Mouse (Mus musculus) right cerebral cortex, adult 2 months (tissue): Measurements from ENCODE around the gene Ccp110.
A peak's percentile ranks its signal among the peaks of the same experiment; 100 is the strongest.

Experiments
- DNase-seq, 2 experiments: peaks; one replicate each; pipeline ENCODE4 v3.0.0; 2021 to 2022; ENCODE audit warnings: low spot score in 2 of 2

The Ccp110 gene

GRCm38 (mm10) chr7:118769208-118769607, 56.9 kb downstream of the Ccp110 start:
- no peak for DNase-seq

- DNase-seq, result no peak
These were observed 57.3 kb downstream of the Ccp110 start for GRCm38 (mm10) chr7:118769655-118770054.

- no peak for DNase-seq
These were observed 60.7 kb downstream of the Ccp110 start for GRCm38 (mm10) chr7:118773027-118773426.

GRCm38 (mm10) chr7:118775991-118776390, 63.6 kb downstream of the Ccp110 start:
- DNase-seq, result no peak

GRCm38 (mm10) chr7:118776491-118776890, 64.1 kb downstream of the Ccp110 start:
- DNase-seq, result no peak

- DNase-seq, result peak; percentile 39 to 51
These were observed 65.4 kb downstream of the Ccp110 start for GRCm38 (mm10) chr7:118777598-118778394.

- DNase-seq, result no peak
These were observed 66.2 kb downstream of the Ccp110 start for GRCm38 (mm10) chr7:118778561-118778960.

- peak; percentile 49 to 50 for DNase-seq
These were observed 71.1 kb downstream of the Ccp110 start for GRCm38 (mm10) chr7:118783305-118784001.

- DNase-seq, result no peak
These were observed 73.7 kb downstream of the Ccp110 start for GRCm38 (mm10) chr7:118786091-118786490.
